Mouse (Mus musculus): ENCODE results near the gene Maml2.
"Not testable (repeated sequence)": the region's sequence is repeated elsewhere in the genome, so short reads cannot be mapped to it uniquely, and the experiment has no call there.

Gene Maml2

DNA sequence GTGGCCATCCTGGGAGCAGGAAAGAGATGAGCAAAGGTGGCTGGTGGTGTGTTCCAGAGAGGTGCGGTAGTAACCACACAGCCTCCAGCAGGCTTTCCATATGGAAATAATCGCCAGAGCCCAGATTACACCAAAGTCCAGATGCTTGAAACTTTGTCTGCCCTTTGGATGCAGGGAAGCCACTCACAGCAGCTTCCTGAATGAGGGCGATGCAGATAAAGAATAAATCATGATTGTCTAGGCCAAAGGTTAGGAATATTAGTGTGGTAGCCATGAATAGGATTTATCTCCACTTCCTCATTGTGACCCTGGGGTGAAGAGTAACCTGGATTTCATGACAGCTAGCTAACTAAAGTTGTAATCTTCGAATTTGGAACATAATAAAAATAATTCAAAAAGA is 407.2 kb downstream of the Maml2 start:
- DNase-seq (ENCODE audit: low read depth, low spot score): no peak

DNA sequence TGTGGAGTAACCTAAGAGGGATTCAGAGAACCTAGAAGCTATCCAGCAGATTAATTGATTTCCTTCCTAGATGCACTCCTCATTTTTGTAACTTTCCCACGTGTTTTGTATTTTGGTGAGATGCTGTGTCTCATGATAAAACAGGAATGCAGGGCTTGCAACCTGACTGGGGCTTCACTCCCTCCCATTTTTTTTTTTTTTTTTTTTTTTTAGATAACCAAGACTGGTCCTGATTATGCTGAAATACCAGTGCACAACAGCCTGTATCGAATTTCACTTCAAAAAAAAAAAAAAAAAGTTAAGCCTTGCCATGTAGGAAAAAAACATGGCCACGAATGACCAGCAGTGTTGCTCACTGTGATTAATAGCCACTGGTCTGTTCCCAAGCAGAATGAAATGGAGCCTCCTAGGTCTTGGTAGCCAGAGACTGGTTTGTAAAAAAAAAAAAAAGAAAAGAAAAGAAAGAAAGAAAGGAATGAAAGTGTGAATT is 409.4 kb downstream of the Maml2 start:
- no peak for DNase-seq (ENCODE audit: low read depth, low spot score)

DNA sequence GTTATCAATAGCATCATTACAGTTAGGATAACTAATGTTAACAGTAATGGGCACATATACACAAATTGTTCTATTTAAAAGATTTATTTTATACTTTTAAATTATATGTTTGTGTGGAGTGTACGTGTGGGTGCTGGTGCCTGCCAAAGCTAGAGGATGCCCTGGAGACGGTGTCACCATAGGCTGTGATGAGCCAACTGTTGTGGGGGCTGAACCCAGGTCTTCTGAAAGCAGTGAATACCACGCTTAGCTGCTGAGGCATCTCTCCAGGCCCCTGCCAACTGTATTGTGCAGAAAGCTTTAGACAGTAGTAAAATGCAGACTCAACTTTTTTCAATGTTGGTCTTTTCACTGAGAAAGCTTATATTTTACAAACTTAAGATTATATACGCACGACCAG is 411.7 kb downstream of the Maml2 start:
- DNase-seq (ENCODE audit: low read depth, low spot score): no peak

- DNase-seq (ENCODE audit: low read depth, low spot score): not testable (repeated sequence)
Measured at GRCm38 (mm10) chr9:13715891-13716290, 418.1 kb downstream of the Maml2 start.

DNA sequence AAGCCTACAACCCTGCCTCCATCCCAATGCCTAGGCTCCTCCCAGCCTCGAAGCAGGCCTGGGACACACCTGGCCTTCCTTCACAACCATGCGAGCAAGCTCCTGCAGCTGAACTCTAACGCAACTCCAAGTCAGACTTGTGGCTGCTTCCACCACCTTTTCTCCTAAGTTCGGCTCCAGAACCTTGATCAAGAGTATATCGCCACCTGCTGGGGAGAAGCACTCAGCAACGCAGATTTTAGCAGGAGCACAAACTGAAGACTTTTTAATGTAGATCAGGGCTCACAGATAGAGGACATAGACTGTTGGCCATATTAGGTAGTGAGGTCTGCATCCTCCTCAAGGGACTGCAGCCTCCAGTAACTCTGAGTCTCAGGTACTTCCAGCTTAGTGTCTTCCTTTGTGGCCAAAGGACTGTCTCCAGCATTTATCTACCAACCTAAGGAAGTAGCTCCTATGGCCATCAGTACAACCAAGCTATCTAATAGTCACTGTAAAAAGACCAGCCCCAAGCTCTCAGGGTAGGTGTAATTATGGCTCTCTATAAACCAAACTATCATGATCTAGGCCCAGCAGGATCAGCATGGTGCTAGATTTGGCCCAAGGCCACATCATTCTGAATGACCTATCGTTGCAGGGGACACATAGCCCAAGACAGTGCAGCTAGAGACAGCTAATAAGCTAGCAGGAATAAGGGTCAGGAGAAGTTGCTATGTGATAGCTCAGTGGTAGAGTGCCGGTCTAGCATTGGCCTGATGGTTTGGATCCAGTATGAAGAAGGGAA is 418.8 kb downstream of the Maml2 start:
- peak; percentile 83 for DNase-seq (ENCODE audit: low read depth, low spot score)

GRCm38 (mm10) chr9:13748404-13748797 is 450.6 kb downstream of the Maml2 start, which contains the start of gene Mtmr2:
Gene Mtmr2, plus strand, starts transcription at chr9:13748410.
- DNase-seq (ENCODE audit: low read depth, low spot score): no peak

DNA sequence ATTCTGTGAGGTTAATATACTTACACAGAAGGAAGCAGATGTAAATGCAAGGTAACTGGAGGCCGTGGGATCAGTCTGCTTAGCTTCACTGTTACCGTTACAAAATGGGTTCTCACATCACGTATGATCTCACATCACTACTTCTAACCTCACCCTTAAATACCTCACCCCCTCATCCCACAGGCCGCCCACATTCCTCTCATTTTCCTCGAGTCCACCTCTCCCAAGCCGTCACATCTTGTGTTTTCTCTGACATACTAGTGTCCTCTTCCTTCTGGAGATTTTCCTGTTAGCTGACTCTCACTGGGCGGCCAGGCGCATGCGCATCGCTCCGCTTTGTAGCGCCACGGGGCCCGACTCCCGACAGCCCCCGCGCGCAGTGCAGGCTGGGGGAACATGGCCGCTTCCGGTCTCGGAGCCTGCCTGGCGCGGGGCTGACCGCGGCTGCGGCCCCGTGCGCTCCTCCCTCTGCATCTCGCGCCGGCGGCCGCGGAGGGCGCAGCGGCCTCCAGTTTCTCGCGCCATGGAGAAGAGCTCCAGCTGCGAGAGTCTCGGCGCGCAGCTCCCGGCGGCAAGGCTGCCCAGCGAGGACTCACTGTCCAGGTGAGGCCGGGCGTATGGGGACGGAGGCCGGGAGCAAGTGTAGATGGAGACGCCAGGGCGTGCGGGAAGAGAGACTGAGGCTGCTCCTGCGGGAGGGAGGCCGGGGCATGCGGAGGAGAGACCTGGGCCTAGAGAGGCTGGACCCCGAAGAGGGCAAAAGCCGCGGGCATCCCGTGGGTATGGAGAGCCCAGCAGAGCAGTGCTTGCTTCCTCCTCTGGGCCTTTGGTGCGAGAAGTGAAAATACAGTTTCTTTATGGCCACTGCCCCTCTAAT is 451.3 kb downstream of the Maml2 start:
- peak; percentile 90 for DNase-seq (ENCODE audit: low read depth, low spot score)

- peak; percentile 43 for DNase-seq (ENCODE audit: low read depth, low spot score)
Measured at GRCm38 (mm10) chr9:13749675-13749998, 451.9 kb downstream of the Maml2 start.

GRCm38 (mm10) chr9:13752543-13752942 is 454.8 kb downstream of the Maml2 start:
- DNase-seq (ENCODE audit: low read depth, low spot score): no peak
